Comparison of ENCODE assay signal across 10 mouse cellular contexts in genomic region chr5:28061011-28061410, GRCm38 (mm10). TPM values are rescaled to one million over a fixed set of nuclear protein-coding genes. Genes with fewer than 3 reads are reported as not detected.
DNase-seq lines count a peak whose midpoint lies in the region; ATAC-seq and TF ChIP-seq lines count a peak whose summit lies in the region.
"Had no signal": no experiment of that assay in that cellular context is flagged by ENCODE, and none has a peak within 500 bp of the region (broad histone marks: within the 10 kb centered on the region; RNA-seq: fewer than 3 reads in every experiment).

No protein-coding gene starts in this region.

- no peaks in the 10 kb centered on the region for H3K4me1 ChIP-seq in forebrain, embryonic 13.5 days
- H3K4me1 ChIP-seq in forebrain, embryonic 12.5 days = no peaks in the 10 kb centered on the region; the same call in 1 of the 2 replicates
- peaks cover 6% of the 10 kb centered on the region for H3K4me1 ChIP-seq in intestine, embryonic 16.5 days (ENCODE audit: control insufficient read depth, insufficient read depth, low read length)
- H3K4me1 ChIP-seq in thymus, adult 2 months (replicated peaks; ENCODE audit: control insufficient read depth, insufficient read depth, low read length) = peaks cover 9% of the 10 kb centered on the region; the same call in 1 of the 2 replicates
- no peaks in the 10 kb centered on the region for H3K4me1 ChIP-seq in kidney, embryonic 16.5 days (ENCODE audit: insufficient read depth, low read length)

- DNase-seq in left cerebral cortex, postnatal 14 days (ENCODE audit: low spot score in 2 of 2) = peak; percentile 22 to 31
- DNase-seq in left cerebral cortex, adult 11 months (ENCODE audit: low spot score) = no peak
- DNase-seq in right cerebral cortex, postnatal 25 days = peak; percentile 20
- no peak for DNase-seq in thymus, adult 2 months

- no peak overlapping the region for H3K9ac ChIP-seq in forebrain, embryonic 13.5 days
- H3K9ac ChIP-seq in forebrain, embryonic 12.5 days = no peak overlapping the region
- no peak overlapping the region for H3K9ac ChIP-seq in intestine, embryonic 16.5 days (ENCODE audit: low read depth, low read length)
- no peak overlapping the region for H3K9ac ChIP-seq in kidney, embryonic 16.5 days (replicated peaks; ENCODE audit: low read length)

- 70% methylated on average over 6 of the region's 6 CpGs for WGBS in forebrain, embryonic 13.5 days
- WGBS in forebrain, embryonic 12.5 days = 77% methylated on average over 6 of the region's 6 CpGs
- 73% methylated on average over 6 of the region's 6 CpGs for WGBS in intestine, embryonic 16.5 days
- 88% methylated on average over 6 of the region's 6 CpGs for WGBS in thymus, adult 2 months
- WGBS in kidney, embryonic 16.5 days = 83% methylated on average over 6 of the region's 6 CpGs

- H3K9me3 ChIP-seq in forebrain, embryonic 13.5 days (replicated peaks) = no peaks in the 10 kb centered on the region
- no peaks in the 10 kb centered on the region for H3K9me3 ChIP-seq in forebrain, embryonic 12.5 days
- H3K9me3 ChIP-seq in intestine, embryonic 16.5 days (ENCODE audit: control insufficient read depth, low read length) = no peaks in the 10 kb centered on the region
- H3K9me3 ChIP-seq in kidney, embryonic 16.5 days (ENCODE audit: low read length) = no peaks in the 10 kb centered on the region

- no peak overlapping the region for H3K4me3 ChIP-seq in forebrain, embryonic 13.5 days
- H3K4me3 ChIP-seq in forebrain, embryonic 12.5 days (replicated peaks) = no peak overlapping the region
- no peak overlapping the region for H3K4me3 ChIP-seq in intestine, embryonic 16.5 days (ENCODE audit: low read length)
- no peak overlapping the region for H3K4me3 ChIP-seq in thymus, adult 2 months (ENCODE audit: control insufficient read depth, insufficient read depth, low read length)
- no peak overlapping the region for H3K4me3 ChIP-seq in kidney, embryonic 16.5 days (ENCODE audit: low read length)
- H3K4me3 ChIP-seq: left cerebral cortex, adult 2 months had no signal

- peak overlapping the region; percentile 54 for H3K27ac ChIP-seq in forebrain, embryonic 13.5 days
- H3K27ac ChIP-seq in forebrain, embryonic 12.5 days = no peak overlapping the region
- H3K27ac ChIP-seq in intestine, embryonic 16.5 days (ENCODE audit: low read length) = peak overlapping the region; percentile 39; the same call in 1 of the 2 replicates
- H3K27ac ChIP-seq in thymus, adult 2 months (ENCODE audit: control insufficient read depth, insufficient read depth, low read length) = no peak overlapping the region
- H3K27ac ChIP-seq in kidney, embryonic 16.5 days (ENCODE audit: low read length) = no peak overlapping the region
- H3K27ac ChIP-seq: left cerebral cortex, adult 2 months; macrophage had no signal

- TF ChIP-seq POLR2A in thymus, adult 2 months (IDR thresholded peaks at IDR 0.05; ENCODE audit: control insufficient read depth, extremely low read depth, insufficient read depth, low read length, poor library complexity) = no peak

- peak; percentile 61; the same call in 1 of the 2 replicates for ATAC-seq in forebrain, embryonic 13.5 days
- ATAC-seq in forebrain, embryonic 12.5 days (ENCODE audit: low FRiP score) = no peak
- ATAC-seq in intestine, embryonic 16.5 days = no peak
- ATAC-seq in kidney, embryonic 16.5 days (ENCODE audit: low FRiP score, low TSS enrichment) = no peak

- intact Hi-C loops in left cerebral cortex, postnatal 14 days (cut with DNase I) = no loop called here

- TF ChIP-seq CTCF in thymus, adult 2 months (IDR thresholded peaks at IDR 0.05; ENCODE audit: borderline replicate concordance, control insufficient read depth, extremely low read depth, insufficient read depth, low read length, poor library complexity) = no peak

- H3K36me3 ChIP-seq in forebrain, embryonic 13.5 days (ENCODE audit: poor library complexity, severe bottlenecking) = no peaks in the 10 kb centered on the region
- no peaks in the 10 kb centered on the region for H3K36me3 ChIP-seq in forebrain, embryonic 12.5 days (replicated peaks)
- H3K36me3 ChIP-seq in intestine, embryonic 16.5 days (ENCODE audit: control insufficient read depth, insufficient read depth, low read length) = no peaks in the 10 kb centered on the region
- H3K36me3 ChIP-seq in thymus, adult 2 months (ENCODE audit: control insufficient read depth, insufficient read depth, low read length) = no peaks in the 10 kb centered on the region
- H3K36me3 ChIP-seq in kidney, embryonic 16.5 days (ENCODE audit: insufficient read depth, low read length) = no peaks in the 10 kb centered on the region

- H3K27me3 ChIP-seq in forebrain, embryonic 13.5 days = no peaks in the 10 kb centered on the region
- no peaks in the 10 kb centered on the region for H3K27me3 ChIP-seq in forebrain, embryonic 12.5 days
- H3K27me3 ChIP-seq in intestine, embryonic 16.5 days (replicated peaks; ENCODE audit: control insufficient read depth, insufficient read depth, low read length) = no peaks in the 10 kb centered on the region
- H3K27me3 ChIP-seq in thymus, adult 2 months (ENCODE audit: control insufficient read depth, insufficient read depth, low read length) = no peaks in the 10 kb centered on the region
- H3K27me3 ChIP-seq in kidney, embryonic 16.5 days (ENCODE audit: insufficient read depth, low read length) = no peaks in the 10 kb centered on the region

- no peak overlapping the region for H3K4me2 ChIP-seq in forebrain, embryonic 13.5 days
- H3K4me2 ChIP-seq in forebrain, embryonic 12.5 days = no peak overlapping the region
- H3K4me2 ChIP-seq in intestine, embryonic 16.5 days (ENCODE audit: low read depth, low read length) = no peak overlapping the region
- no peak overlapping the region for H3K4me2 ChIP-seq in kidney, embryonic 16.5 days (replicated peaks; ENCODE audit: low read depth, low read length)

RNA-seq across cellular contexts. Expression of gene Insig1, which starts 10.2 kb away (rescaled TPM):
- 83.6 and 84.4 TPM in 2 replicates for polyA plus RNA-seq in forebrain, embryonic 13.5 days (2015; fragmentation: Nextera tagmentation; extraction: Ambion mirVana)
- 103 and 109 TPM in 2 replicates for polyA plus RNA-seq in forebrain, embryonic 12.5 days (2016; fragmentation: Nextera tagmentation; extraction: Ambion mirVana)
- total RNA-seq in left cerebral cortex, postnatal 14 days (2021) = 10 to 100 TPM; 71.4 to 76.6 TPM
- 255 and 324 TPM in 2 replicates for polyA plus RNA-seq in intestine, embryonic 16.5 days (2015; fragmentation: Nextera tagmentation; extraction: Ambion mirVana)
- 39.6 and 51.7 TPM in 2 replicates for polyA plus RNA-seq in thymus, adult 2 months (2012; rRNA removed)
- polyA plus RNA-seq in kidney, embryonic 16.5 days (2015; fragmentation: Nextera tagmentation; extraction: Ambion mirVana) = 40.2 and 47.4 TPM in 2 replicates

Comparison
In these comparisons a context has a peak if more than half of its experiments do, and no peak if none do; other contexts are left out.
1. H3K27ac ChIP-seq: peak in forebrain, embryonic 13.5 days (single experiment) and intestine, embryonic 16.5 days (single experiment); none in forebrain, embryonic 12.5 days (single experiment), thymus, adult 2 months (single experiment) and kidney, embryonic 16.5 days (single experiment).
2. DNase-seq: peak in left cerebral cortex, postnatal 14 days (2 of 2) and right cerebral cortex, postnatal 25 days (single experiment); none in left cerebral cortex, adult 11 months (single experiment) and thymus, adult 2 months (single experiment).